Mouse (Mus musculus): ENCODE data around the gene Rpl22. TPM values are rescaled to one million over a fixed set of nuclear protein-coding genes. Genes with fewer than 3 reads are reported as not detected.

Rpl22 gene
- 100 to 1,000 TPM in 1 of 26 experiments, 10 to 100 TPM in 25; 10.9 to 129 (median 44.2) TPM for total RNA-seq (2018; cell fraction: chromatin; rRNA removed)
- 100 to 1,000 TPM; 265 to 772 (median 422) TPM for total RNA-seq (2018; cell fraction: cytosol; rRNA removed)
- 100 to 1,000 TPM in 3 of 26 experiments, 10 to 100 TPM in 23; 33.6 to 124 (median 63.7) TPM for total RNA-seq (2018; cell fraction: nucleus; rRNA removed)
- polyA plus RNA-seq (2018) = 548 to 903 TPM (median 773 TPM) in 3 replicates

GRCm38 (mm10) chr4:152325574-152326411 is at the start of gene Rpl22:
Gene Rpl22 (plus strand): TSS chr4:152325742.
- Histone ChIP-seq H3K27ac (peak within 1 kb of the TSS; percentile 65), H3K4me3 (ENCODE audit: inconsistent target) (peak within 1 kb of the TSS; percentile 81), H3K79me2 (ENCODE audit: inconsistent target) (peaks cover 49% of the 10 kb centered on the region), H3K36me3 (ENCODE audit: inconsistent target) (peaks cover 23% of the 10 kb centered on the region; the same call in 1 of the 2 replicates)
- WGBS (ENCODE audit: missing documents) = 1% methylated on average over 66 of the region's 70 CpGs

GRCm38 (mm10) chr4:152276389-152277347 is 48.9 kb upstream of the Rpl22 start:
- no peak overlapping the region for H3K27ac ChIP-seq
- 64% methylated on average over 9 of the region's 10 CpGs for WGBS (ENCODE audit: missing documents)

GRCm38 (mm10) chr4:152277916-152278315 is 47.6 kb upstream of the Rpl22 start:
- Histone ChIP-seq H3K4me3 (ENCODE audit: inconsistent target) (no peak overlapping the region), H3K36me3 (ENCODE audit: inconsistent target) (no peaks in the 10 kb centered on the region), H3K27ac (no peak overlapping the region), H3K79me2 (ENCODE audit: inconsistent target) (no peaks in the 10 kb centered on the region)
- 73% methylated on average over 2 of the region's 2 CpGs for WGBS (ENCODE audit: missing documents)

More at GRCm38 (mm10) chr4:152276389-152277347, 48.9 kb upstream of the Rpl22 start:
- H3K4me3 ChIP-seq (ENCODE audit: inconsistent target) = no peak overlapping the region
- no peaks in the 10 kb centered on the region for H3K79me2 ChIP-seq (ENCODE audit: inconsistent target)
- H3K36me3 ChIP-seq (ENCODE audit: inconsistent target) = no peaks in the 10 kb centered on the region

- H3K4me3 ChIP-seq (ENCODE audit: inconsistent target) = no peak overlapping the region
- H3K36me3 ChIP-seq (ENCODE audit: inconsistent target) = no peaks in the 10 kb centered on the region
- no peaks in the 10 kb centered on the region for H3K79me2 ChIP-seq (ENCODE audit: inconsistent target)
- H3K27ac ChIP-seq = no peak overlapping the region
- WGBS (ENCODE audit: missing documents) = 89% methylated on average over 22 of the region's 23 CpGs
Measured at GRCm38 (mm10) chr4:152278986-152279385, 46.6 kb upstream of the Rpl22 start.

DNA sequence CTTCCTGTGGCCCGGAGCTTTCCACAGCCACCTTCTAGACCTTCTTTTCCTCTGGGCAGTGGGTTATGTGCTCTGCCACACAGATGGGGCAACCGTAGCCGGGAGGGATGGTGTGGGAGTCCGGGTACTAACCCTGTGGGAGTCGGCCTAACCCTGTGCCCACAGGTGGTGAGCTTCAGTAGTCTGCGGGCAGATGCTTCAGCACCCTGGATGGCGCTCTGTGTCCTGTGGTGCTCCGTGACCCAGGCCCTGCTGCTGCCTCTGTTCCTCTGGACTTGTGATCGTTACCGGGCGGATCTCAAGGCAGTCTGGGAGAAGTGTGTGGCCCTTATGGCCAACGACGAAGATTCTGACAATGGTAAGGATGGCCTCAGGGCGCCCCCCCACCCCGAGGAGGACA is 43.9 kb upstream of the Rpl22 start:
- Histone ChIP-seq H3K36me3 (ENCODE audit: inconsistent target) (no peaks in the 10 kb centered on the region), H3K27ac (no peak overlapping the region)
- 56% methylated on average over 15 of the region's 15 CpGs for WGBS (ENCODE audit: missing documents)

DNA sequence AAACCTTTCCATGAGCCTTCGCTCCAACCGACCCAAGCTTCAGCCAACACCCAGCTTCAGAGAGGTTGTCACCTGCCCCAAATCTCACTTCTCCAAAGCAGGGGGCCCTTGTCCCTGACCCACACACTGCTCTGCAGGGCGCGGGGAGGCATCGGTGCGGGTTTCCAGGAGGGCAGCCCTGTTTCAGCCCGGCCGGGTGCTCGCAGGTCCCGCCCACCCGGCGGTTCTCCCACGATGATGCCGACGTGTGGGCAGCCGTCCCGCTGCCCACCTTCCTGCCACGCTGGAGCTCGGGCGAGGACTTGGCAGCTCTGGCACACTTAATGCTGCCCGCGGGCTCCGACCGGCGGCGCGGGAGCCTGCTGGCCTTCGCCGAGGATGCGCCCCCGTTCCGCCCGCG is 42.8 kb upstream of the Rpl22 start:
- 10% methylated on average over 34 of the region's 34 CpGs for WGBS (ENCODE audit: missing documents)
- no peak overlapping the region for H3K4me3 ChIP-seq (ENCODE audit: inconsistent target)
- no peak overlapping the region for H3K27ac ChIP-seq
- H3K36me3 ChIP-seq (ENCODE audit: inconsistent target) = no peaks in the 10 kb centered on the region
- H3K79me2 ChIP-seq (ENCODE audit: inconsistent target) = no peaks in the 10 kb centered on the region

More for the DNA sequence above, 43.9 kb upstream of the Rpl22 start:
- no peak overlapping the region for H3K4me3 ChIP-seq (ENCODE audit: inconsistent target)
- no peaks in the 10 kb centered on the region for H3K79me2 ChIP-seq (ENCODE audit: inconsistent target)

GRCm38 (mm10) chr4:152283186-152283950 is 42.2 kb upstream of the Rpl22 start:
- 4% methylated on average over 70 of the region's 70 CpGs for WGBS (ENCODE audit: missing documents)
- Histone ChIP-seq H3K27ac (no peak overlapping the region), H3K79me2 (ENCODE audit: inconsistent target) (no peaks in the 10 kb centered on the region), H3K4me3 (ENCODE audit: inconsistent target) (no peak overlapping the region), H3K36me3 (ENCODE audit: inconsistent target) (no peaks in the 10 kb centered on the region)

- Histone ChIP-seq H3K36me3 (ENCODE audit: inconsistent target) (no peaks in the 10 kb centered on the region), H3K79me2 (ENCODE audit: inconsistent target) (no peaks in the 10 kb centered on the region), H3K27ac (no peak overlapping the region), H3K4me3 (ENCODE audit: inconsistent target) (no peak overlapping the region)
- WGBS (ENCODE audit: missing documents) = 2% methylated on average over 10 of the region's 10 CpGs
Measured at GRCm38 (mm10) chr4:152285505-152285904, 40.0 kb upstream of the Rpl22 start.

- Histone ChIP-seq H3K36me3 (ENCODE audit: inconsistent target) (no peaks in the 10 kb centered on the region), H3K79me2 (ENCODE audit: inconsistent target) (no peaks in the 10 kb centered on the region), H3K4me3 (ENCODE audit: inconsistent target) (no peak overlapping the region), H3K27ac (no peak overlapping the region)
- WGBS (ENCODE audit: missing documents) = 13% methylated on average over 32 of the region's 32 CpGs
Measured at GRCm38 (mm10) chr4:152286183-152286582, 39.4 kb upstream of the Rpl22 start.

DNA sequence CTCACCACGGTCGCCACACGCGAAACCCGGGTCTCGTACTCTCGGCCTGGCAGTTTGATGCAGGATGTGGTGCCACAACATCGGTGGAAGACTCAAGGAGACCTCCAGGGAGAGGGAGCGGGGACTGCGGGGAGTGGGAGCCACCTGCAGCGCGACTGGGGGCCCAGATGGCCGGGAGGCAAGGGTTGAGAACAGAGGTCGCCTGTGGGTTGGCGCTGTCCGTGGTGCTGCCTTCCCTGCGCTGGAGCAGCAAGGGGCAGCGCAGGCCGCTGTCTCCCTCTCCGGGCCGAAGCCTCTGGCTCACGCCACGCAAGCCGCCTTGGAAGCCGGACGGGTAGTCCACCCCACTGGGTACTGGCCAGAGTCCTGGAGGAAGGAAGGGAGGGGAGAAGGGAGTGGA is 38.7 kb upstream of the Rpl22 start:
- no peaks in the 10 kb centered on the region for H3K36me3 ChIP-seq (ENCODE audit: inconsistent target)
- no peaks in the 10 kb centered on the region for H3K79me2 ChIP-seq (ENCODE audit: inconsistent target)
- WGBS (ENCODE audit: missing documents) = 13% methylated on average over 23 of the region's 26 CpGs
- no peak overlapping the region for H3K4me3 ChIP-seq (ENCODE audit: inconsistent target)
- no peak overlapping the region for H3K27ac ChIP-seq

- H3K36me3 ChIP-seq (ENCODE audit: inconsistent target) = no peaks in the 10 kb centered on the region
- no peak overlapping the region for H3K4me3 ChIP-seq (ENCODE audit: inconsistent target)
- 19% methylated on average over 18 of the region's 19 CpGs for WGBS (ENCODE audit: missing documents)
- no peak overlapping the region for H3K27ac ChIP-seq
- H3K79me2 ChIP-seq (ENCODE audit: inconsistent target) = no peaks in the 10 kb centered on the region
Measured at GRCm38 (mm10) chr4:152287317-152288120, 38.0 kb upstream of the Rpl22 start.

GRCm38 (mm10) chr4:152288398-152288945 is 37.1 kb upstream of the Rpl22 start:
- Histone ChIP-seq H3K36me3 (ENCODE audit: inconsistent target) (no peaks in the 10 kb centered on the region), H3K4me3 (ENCODE audit: inconsistent target) (no peak overlapping the region), H3K27ac (no peak overlapping the region), H3K79me2 (ENCODE audit: inconsistent target) (no peaks in the 10 kb centered on the region)
- WGBS (ENCODE audit: missing documents) = 63% methylated on average over 14 of the region's 18 CpGs

DNA sequence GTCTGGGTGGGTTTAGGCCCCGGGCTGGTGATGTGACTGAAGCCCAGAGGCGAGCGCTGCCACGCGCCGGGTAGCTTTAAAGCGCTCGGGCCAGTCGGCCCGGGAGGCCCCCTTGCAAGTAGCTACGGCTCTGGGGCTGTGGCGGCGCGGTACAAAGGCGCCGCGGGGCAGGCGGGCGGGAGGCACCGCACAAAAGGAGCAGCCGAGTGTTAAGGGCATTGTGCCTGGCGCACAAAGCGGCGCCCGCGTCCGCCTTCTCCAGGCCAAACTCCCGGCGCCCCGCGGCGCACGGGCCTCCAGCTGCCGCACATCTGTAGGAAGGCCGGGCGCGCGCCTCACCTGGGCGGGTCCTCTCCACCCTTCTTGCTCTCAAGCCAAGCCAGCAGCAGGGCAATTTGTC is 35.2 kb upstream of the Rpl22 start:
- Histone ChIP-seq H3K36me3 (ENCODE audit: inconsistent target) (no peaks in the 10 kb centered on the region), H3K79me2 (ENCODE audit: inconsistent target) (no peaks in the 10 kb centered on the region), H3K4me3 (ENCODE audit: inconsistent target) (no peak overlapping the region), H3K27ac (no peak overlapping the region)
- 4% methylated on average over 39 of the region's 39 CpGs for WGBS (ENCODE audit: missing documents)
